Mouse (Mus musculus) MEL (cell line): ENCODE results near the gene B3gat2. TPM values are rescaled to one million over a fixed set of nuclear protein-coding genes. Genes with fewer than 3 reads are reported as not detected.

Source experiments
- DNase-seq: peaks from one replicate; pipeline ENCODE4 v3.0.0; 2011; ENCODE audit warnings: low read depth, low spot score
- H3K27ac ChIP-seq: 2 replicates; pipeline ENCODE4 v1.5.1; 2012; ENCODE audit warnings: low read depth, mild to moderate bottlenecking, control low read depth, low read length, moderate library complexity; ENCODE audit not compliant: control insufficient read depth
- H3K27me3 ChIP-seq, 2 experiments: fragments of 150-350 bp in 1 of 2; sonication (generic) in 1 of 2; 2 replicates each; pipeline ENCODE4 v1.6.1; 2012; ENCODE audit warnings: low read length in 2 of 2, mild to moderate bottlenecking in 2 of 2, improper control_type of control experiment in 1 of 2, moderate library complexity in 1 of 2; ENCODE audit not compliant: insufficient read depth in 2 of 2, control insufficient read depth in 1 of 2
- H3K36me3 ChIP-seq, 2 experiments: 2 replicates each; pipeline ENCODE4 v1.6.1; 2012 to 2014; ENCODE audit warnings: low read length in 2 of 2, improper control_type of control experiment in 1 of 2, inconsistent platforms in 1 of 2, mild to moderate bottlenecking in 1 of 2; ENCODE audit not compliant: insufficient read depth in 2 of 2, control insufficient read depth in 1 of 2
- H3K4me1 ChIP-seq, 2 experiments: fragments of 150-350 bp in 1 of 2; sonication (generic) in 1 of 2; 2 replicates each; pipeline ENCODE4 v1.6.1; 2012; ENCODE audit warnings: low read length in 2 of 2, improper control_type of control experiment in 1 of 2, mild to moderate bottlenecking in 1 of 2; ENCODE audit not compliant: insufficient read depth in 2 of 2, control insufficient read depth in 1 of 2
- H3K4me3 ChIP-seq, 2 experiments: fragments of 150-350 bp in 1 of 2; sonication (generic) in 1 of 2; 2 replicates each; pipeline ENCODE4 v1.5.1; 2012; ENCODE audit warnings: low read depth in 2 of 2, low read length in 2 of 2, mild to moderate bottlenecking in 2 of 2, moderate library complexity in 2 of 2, control low read depth in 1 of 2, improper control_type of control experiment in 1 of 2; ENCODE audit not compliant: control insufficient read depth in 1 of 2, insufficient read depth in 1 of 2
- H3K79me2 ChIP-seq: 2 replicates; pipeline ENCODE4 v1.6.1; 2012; ENCODE audit warnings: mild to moderate bottlenecking, low read length, moderate library complexity; ENCODE audit not compliant: control insufficient read depth, poor library complexity, insufficient read depth
- H3K9ac ChIP-seq: 2 replicates; pipeline ENCODE4 v1.6.1; 2012; ENCODE audit warnings: low read depth, mild to moderate bottlenecking, control low read depth, low read length, moderate library complexity; ENCODE audit not compliant: control insufficient read depth, poor library complexity, severe bottlenecking
- H3K9me3 ChIP-seq: fragments of 150-350 bp; sonication (generic); replicated peaks from 2 replicates; pipeline ENCODE4 v1.6.1; 2012; ENCODE audit warnings: mild to moderate bottlenecking, low read length, improper control_type of control experiment, moderate library complexity; ENCODE audit not compliant: insufficient read depth
- BHLHE40 ChIP-seq: IDR thresholded peaks from 2 replicates; pipeline ENCODE4 v1.6.1; 2012; ENCODE audit warnings: low read depth, mild to moderate bottlenecking, inconsistent platforms, low read length, improper control_type of control experiment, borderline replicate concordance
- CHD1 ChIP-seq: IDR thresholded peaks from 2 replicates; pipeline ENCODE4 v1.6.1; 2012; ENCODE audit warnings: low read depth, mild to moderate bottlenecking, inconsistent platforms, low read length, improper control_type of control experiment
- E2F4 ChIP-seq: IDR thresholded peaks from 2 replicates; pipeline ENCODE4 v1.6.1; 2011; ENCODE audit warnings: low read depth, low read length, improper control_type of control experiment, borderline replicate concordance
- ELF1 ChIP-seq: IDR thresholded peaks from 2 replicates; pipeline ENCODE4 v1.6.1; 2014; ENCODE audit warnings: low read depth, mild to moderate bottlenecking, inconsistent platforms, low read length, improper control_type of control experiment, moderate library complexity
- EP300 ChIP-seq, 2 experiments: IDR thresholded peaks; 2 replicates each; pipeline ENCODE4 v1.6.1; 2011; ENCODE audit warnings: improper control_type of control experiment in 2 of 2, low read length in 2 of 2, low read depth in 1 of 2, mild to moderate bottlenecking in 1 of 2
- ETS1 ChIP-seq: IDR thresholded peaks from 2 replicates; pipeline ENCODE4 v1.6.1; 2012; ENCODE audit warnings: low read depth, mild to moderate bottlenecking, inconsistent platforms, low read length, improper control_type of control experiment, moderate library complexity
- HCFC1 ChIP-seq: IDR thresholded peaks from 2 replicates; pipeline ENCODE4 v1.6.1; 2012; ENCODE audit warnings: low read depth, mild to moderate bottlenecking, inconsistent platforms, low read length, improper control_type of control experiment, moderate library complexity
- JUND ChIP-seq: IDR thresholded peaks from 2 replicates; pipeline ENCODE4 v1.6.1; 2011; ENCODE audit warnings: low read depth, mild to moderate bottlenecking, improper control_type of control experiment, low read length
- KAT2A ChIP-seq: conservative IDR thresholded peaks from 2 replicates; pipeline ENCODE4 v1.6.1; 2012; ENCODE audit warnings: low read depth, low read length, improper control_type of control experiment, inconsistent platforms
- MAFK ChIP-seq: IDR thresholded peaks from 2 replicates; pipeline ENCODE4 v1.6.1; 2011; ENCODE audit warnings: low read depth, mild to moderate bottlenecking, low read length, improper control_type of control experiment, borderline replicate concordance
- MEF2A ChIP-seq: IDR thresholded peaks from 2 replicates; pipeline ENCODE4 v1.6.1; 2014; ENCODE audit warnings: low read depth, mild to moderate bottlenecking, inconsistent platforms, low read length, improper control_type of control experiment; ENCODE audit not compliant: poor library complexity, insufficient replicate concordance, severe bottlenecking; ENCODE audit errors: extremely low read depth
- MXI1 ChIP-seq: IDR thresholded peaks from 2 replicates; pipeline ENCODE4 v1.6.1; 2011; ENCODE audit warnings: mild to moderate bottlenecking, low read depth, low read length, improper control_type of control experiment
- MYB ChIP-seq: IDR thresholded peaks from 2 replicates; pipeline ENCODE4 v1.6.1; 2011; ENCODE audit warnings: mild to moderate bottlenecking, low read depth, low read length, improper control_type of control experiment
- NRF1 ChIP-seq: IDR thresholded peaks from 2 replicates; pipeline ENCODE4 v1.6.1; 2014; ENCODE audit warnings: low read depth, mild to moderate bottlenecking, inconsistent platforms, low read length, improper control_type of control experiment, moderate library complexity; ENCODE audit not compliant: poor library complexity, insufficient read depth, severe bottlenecking
- POLR2A ChIP-seq, 2 experiments: IDR thresholded peaks; 2 replicates each; pipeline ENCODE4 v1.6.1; 2011 to 2012; ENCODE audit warnings: low read length in 2 of 2, mild to moderate bottlenecking in 2 of 2, control low read depth in 1 of 2, improper control_type of control experiment in 1 of 2, low read depth in 1 of 2, moderate library complexity in 1 of 2; ENCODE audit not compliant: control insufficient read depth in 1 of 2, insufficient read depth in 1 of 2, poor library complexity in 1 of 2
- RAD21 ChIP-seq: IDR thresholded peaks from 2 replicates; pipeline ENCODE4 v1.6.1; 2011; ENCODE audit warnings: mild to moderate bottlenecking, low read depth, low read length, improper control_type of control experiment
- RCOR1 ChIP-seq: IDR thresholded peaks from 2 replicates; pipeline ENCODE4 v1.6.1; 2012; ENCODE audit warnings: low read depth, mild to moderate bottlenecking, inconsistent platforms, low read length, improper control_type of control experiment
- SIN3A ChIP-seq: IDR thresholded peaks from 2 replicates; pipeline ENCODE4 v1.6.1; 2012; ENCODE audit warnings: low read length, improper control_type of control experiment, inconsistent platforms
- SMC3 ChIP-seq: IDR thresholded peaks from 2 replicates; pipeline ENCODE4 v1.6.1; 2011; ENCODE audit warnings: low read depth, low read length, improper control_type of control experiment
- TAL1 ChIP-seq: IDR thresholded peaks from 2 replicates; pipeline ENCODE4 v1.6.1; 2012; ENCODE audit warnings: mild to moderate bottlenecking, inconsistent platforms, low read length, moderate library complexity, mixed read lengths
- USF1 ChIP-seq: IDR thresholded peaks from 2 replicates; pipeline ENCODE4 v1.6.1; 2014; ENCODE audit warnings: low read depth, mild to moderate bottlenecking, inconsistent platforms, low read length, improper control_type of control experiment, moderate library complexity
- USF2 ChIP-seq, 2 experiments: IDR thresholded peaks; 2 replicates each; pipeline ENCODE4 v1.6.1; 2011 to 2012; ENCODE audit warnings: improper control_type of control experiment in 2 of 2, low read length in 2 of 2, borderline replicate concordance in 1 of 2, inconsistent platforms in 1 of 2, low read depth in 1 of 2, mild to moderate bottlenecking in 1 of 2; ENCODE audit not compliant: insufficient read depth in 1 of 2
- polyA plus RNA-seq, 2 experiments: library from polyadenylated mRNA; stranded (reverse) in 1 of 2; unstranded in 1 of 2; fragments of >175 nt in 1 of 2; fragments of >200 nt in 1 of 2; gene quantifications; 2 replicates each; pipeline versions ENCODE4 v1.2.1 to v1.2.4; 2012; ENCODE audit warnings: low replicate concordance in 2 of 2, low read depth in 1 of 2; ENCODE audit not compliant: insufficient read length in 2 of 2, insufficient read depth in 1 of 2, missing spikeins in 1 of 2
- total RNA-seq: library from RNA; depleted of rRNA; stranded (reverse); fragments of 300-350 nt; gene quantifications from 2 replicates; pipeline ENCODE4 v1.2.3, GENCODE M21; 2012

Gene B3gat2
- total and polyA plus RNA-seq, 3 experiments = 0.75 to 0.77 TPM; not detected in 1

DNA sequence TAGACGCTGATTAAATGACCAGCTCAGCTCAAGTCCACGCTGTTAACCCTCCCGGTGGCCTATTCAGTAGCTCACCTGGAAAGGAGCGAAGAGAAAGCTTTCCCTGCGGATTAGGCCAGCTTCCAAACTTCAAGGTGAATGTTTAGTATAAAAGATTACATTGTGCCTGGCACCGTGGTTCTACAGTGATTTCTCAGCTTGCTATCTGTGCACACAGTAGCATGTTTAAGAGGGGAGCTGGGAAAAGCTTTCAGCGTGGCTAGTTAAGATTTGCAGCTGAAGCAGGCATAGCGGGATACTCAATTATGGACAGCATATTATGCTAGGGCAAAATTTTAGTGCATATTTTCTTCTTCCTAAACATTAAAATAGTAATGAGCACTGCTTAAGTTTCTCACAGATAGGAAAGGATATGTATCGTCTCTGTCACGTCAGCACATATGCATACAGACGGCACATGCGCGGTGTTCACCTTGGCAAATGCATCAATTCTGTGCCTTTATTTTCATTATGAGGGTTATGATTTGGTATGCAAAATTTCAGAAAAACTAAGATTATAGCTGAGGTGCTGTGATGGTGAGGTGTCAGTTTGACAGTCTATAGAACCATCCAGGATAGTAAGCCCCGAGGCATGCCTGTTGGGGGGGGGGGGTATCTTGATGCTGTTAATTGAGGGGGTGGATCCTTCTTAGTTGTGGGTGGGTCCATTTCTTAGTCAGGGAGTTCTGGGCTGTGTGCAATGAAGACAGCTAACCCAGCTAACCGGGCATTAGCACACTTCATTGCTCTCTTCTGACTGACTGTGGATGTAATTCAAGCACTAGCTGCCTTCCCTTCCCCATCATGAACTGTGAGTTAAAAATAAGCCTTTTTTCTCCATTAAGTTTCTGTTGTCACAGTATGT, 38.8 kb upstream of the B3gat2 start:
- TF ChIP-seq MAFK = no peak
- TF ChIP-seq MEF2A = no peak
- no peak for TF ChIP-seq USF1
- no peak for TF ChIP-seq KAT2A
- TF ChIP-seq NRF1 = no peak
- no peak for TF ChIP-seq E2F4
- TF ChIP-seq EP300 (IDR thresholded peaks at IDR 0.05; ENCODE audit: low read depth in 1 of 2, low read length in 2 of 2) = no peak
- TF ChIP-seq TAL1 = no peak
- TF ChIP-seq POLR2A (IDR thresholded peaks at IDR 0.05; ENCODE audit: control insufficient read depth in 1 of 2, insufficient read depth in 1 of 2, low read depth in 1 of 2, low read length in 2 of 2, poor library complexity in 1 of 2) = no peak
- TF ChIP-seq USF2 (IDR thresholded peaks at IDR 0.05; ENCODE audit: borderline replicate concordance in 1 of 2, insufficient read depth in 1 of 2, low read depth in 1 of 2, low read length in 2 of 2) = no peak
- TF ChIP-seq ETS1 = no peak
- no peak for TF ChIP-seq CHD1
- no peak for TF ChIP-seq MYB
- TF ChIP-seq RCOR1 = no peak
- TF ChIP-seq JUND = no peak
- no peak for TF ChIP-seq RAD21
- DNase-seq = no peak

DNA sequence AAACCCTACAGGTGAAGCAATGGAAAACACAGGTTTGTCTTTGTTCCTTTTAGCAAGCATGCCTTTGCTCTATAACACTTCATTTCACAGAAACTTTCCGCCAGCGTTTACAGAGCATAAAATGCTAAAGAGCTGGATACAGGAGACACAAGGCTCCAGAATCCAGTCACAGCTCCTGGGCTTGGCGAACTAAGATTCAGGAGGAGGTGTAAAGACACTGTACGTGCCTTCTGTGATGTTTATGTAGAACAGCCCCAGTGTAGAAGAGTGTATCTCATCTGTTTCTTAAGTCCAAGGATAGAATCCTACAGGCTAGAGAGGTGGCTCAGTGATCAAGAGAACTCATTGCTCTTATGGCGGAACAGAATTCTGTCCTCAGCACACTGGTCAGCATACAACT, 30.2 kb upstream of the B3gat2 start:
- H3K27ac ChIP-seq = no peak overlapping the region
- H3K9ac ChIP-seq = no peak overlapping the region
- no peaks in the 10 kb centered on the region for H3K9me3 ChIP-seq
- no peaks in the 10 kb centered on the region for H3K4me1 ChIP-seq
- no peak for DNase-seq
- H3K27me3 ChIP-seq = no peaks in the 10 kb centered on the region
- H3K4me3 ChIP-seq = no peak overlapping the region
- H3K36me3 ChIP-seq = no peaks in the 10 kb centered on the region
- H3K79me2 ChIP-seq = no peaks in the 10 kb centered on the region
- TF ChIP-seq SMC3 = no peak
- no peak for TF ChIP-seq HCFC1
- TF ChIP-seq MXI1 = no peak
- TF ChIP-seq SIN3A = no peak
- TF ChIP-seq EP300 (IDR thresholded peaks at IDR 0.05; ENCODE audit: low read depth in 1 of 2, low read length in 2 of 2) = no peak
- TF ChIP-seq NRF1 = no peak
- no peak for TF ChIP-seq ELF1
- TF ChIP-seq BHLHE40 = no peak

More for the DNA sequence above, 38.8 kb upstream of the B3gat2 start:
- Histone ChIP-seq H3K36me3 (no peaks in the 10 kb centered on the region), H3K79me2 (no peaks in the 10 kb centered on the region), H3K9me3 (no peaks in the 10 kb centered on the region), H3K4me3 (no peak overlapping the region), H3K27ac (no peak overlapping the region), H3K9ac (no peak overlapping the region), H3K4me1 (no peaks in the 10 kb centered on the region), H3K27me3 (no peaks in the 10 kb centered on the region)
